Mouse (Mus musculus) heart, embryonic 10.5 days (tissue): ENCODE measurements around the gene Gm17359. TPM values are rescaled to one million over a fixed set of nuclear protein-coding genes. Genes with fewer than 3 reads are reported as not detected.
A peak's percentile ranks its signal among the peaks of the same experiment; 100 is the strongest.

Experiments
- DNase-seq: peaks from one replicate; pipeline ENCODE4 v3.0.0-alpha.2; 2017; ENCODE audit warnings: low spot score
- H3K27ac ChIP-seq: fragments of 300-500 bp; sonication (generic); 2 replicates; pipeline ENCODE4 v1.5.1; 2016; ENCODE audit warnings: mild to moderate bottlenecking
- H3K27me3 ChIP-seq: fragments of 300-500 bp; sonication (generic); 2 replicates; pipeline ENCODE4 v1.6.1; 2016; ENCODE audit warnings: mild to moderate bottlenecking; ENCODE audit not compliant: poor library complexity, insufficient read depth, severe bottlenecking
- H3K36me3 ChIP-seq: fragments of 300-500 bp; sonication (generic); 2 replicates; pipeline ENCODE4 v1.6.1; 2016; ENCODE audit warnings: mild to moderate bottlenecking, moderate library complexity
- H3K4me1 ChIP-seq: fragments of 300-500 bp; sonication (generic); 2 replicates; pipeline ENCODE4 v1.6.1; 2016; ENCODE audit warnings: mild to moderate bottlenecking
- H3K4me3 ChIP-seq: fragments of 300-500 bp; sonication (generic); 2 replicates; pipeline ENCODE4 v1.5.1; 2016; ENCODE audit warnings: mild to moderate bottlenecking, moderate library complexity
- H3K9me3 ChIP-seq: fragments of 300-500 bp; sonication (generic); 2 replicates; pipeline ENCODE4 v1.6.1; 2016; ENCODE audit warnings: mild to moderate bottlenecking, moderate library complexity
- WGBS: fragments of 180-500 bp; shearing (Covaris S2); methylation state at CpG from one replicate; pipeline ENCODE4 v1.1.7; 2016; 5-methylcytosine and 5-hydroxymethylcytosine counted together
- polyA plus RNA-seq: library from polyadenylated mRNA; unstranded; fragments of >200 nt; fragmentation: Nextera tagmentation; extraction: Ambion mirVana; gene quantifications from 2 replicates; pipeline ENCODE4 v1.2.1, GENCODE M21; 2016

The Gm17359 gene
- polyA plus RNA-seq, 1 experiment from 2014 or later, result not detected

DNA sequence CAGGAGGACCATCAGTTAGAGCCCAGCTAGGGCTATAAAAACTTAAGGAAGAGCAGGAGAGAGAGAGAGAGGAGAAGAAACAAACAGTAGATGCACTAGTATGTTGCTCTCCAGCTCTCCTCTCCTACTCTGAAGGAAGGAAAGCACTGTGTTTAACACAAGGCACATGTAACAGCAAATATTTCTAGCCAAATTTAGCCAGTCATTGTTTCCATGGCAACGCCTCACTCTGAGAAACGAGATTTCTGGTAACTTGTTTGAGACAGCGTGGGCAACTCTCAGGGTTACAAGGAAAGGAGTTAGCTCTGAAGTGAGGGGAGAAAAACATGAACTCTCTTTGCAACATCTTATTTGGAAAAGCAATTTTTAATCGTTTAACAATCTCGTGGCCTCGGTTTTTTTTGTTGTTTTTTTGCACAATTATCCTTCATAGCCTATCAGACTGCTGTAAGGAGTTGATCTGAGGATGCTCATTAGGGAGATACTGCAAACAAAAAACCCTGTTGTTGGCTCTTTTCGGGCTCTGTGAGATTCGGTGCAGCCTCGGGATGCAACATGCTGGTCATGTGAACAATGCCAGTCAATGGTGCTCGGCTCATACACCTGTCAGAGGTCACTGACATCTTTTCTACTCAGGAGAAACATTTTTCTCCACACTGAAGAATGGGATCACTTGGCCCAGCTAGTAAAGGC lies 22.3 kb upstream of the Gm17359 start:
- H3K4me3 ChIP-seq, result no peak overlapping the region
- no peaks in the 10 kb centered on the region for H3K27me3 ChIP-seq
- H3K4me1 ChIP-seq, result no peaks in the 10 kb centered on the region
- H3K36me3 ChIP-seq, result no peaks in the 10 kb centered on the region
- WGBS, result 68% methylated on average over 10 of the region's 10 CpGs
- no peak for DNase-seq
- no peak overlapping the region for H3K27ac ChIP-seq
- H3K9me3 ChIP-seq, result no peaks in the 10 kb centered on the region

DNA sequence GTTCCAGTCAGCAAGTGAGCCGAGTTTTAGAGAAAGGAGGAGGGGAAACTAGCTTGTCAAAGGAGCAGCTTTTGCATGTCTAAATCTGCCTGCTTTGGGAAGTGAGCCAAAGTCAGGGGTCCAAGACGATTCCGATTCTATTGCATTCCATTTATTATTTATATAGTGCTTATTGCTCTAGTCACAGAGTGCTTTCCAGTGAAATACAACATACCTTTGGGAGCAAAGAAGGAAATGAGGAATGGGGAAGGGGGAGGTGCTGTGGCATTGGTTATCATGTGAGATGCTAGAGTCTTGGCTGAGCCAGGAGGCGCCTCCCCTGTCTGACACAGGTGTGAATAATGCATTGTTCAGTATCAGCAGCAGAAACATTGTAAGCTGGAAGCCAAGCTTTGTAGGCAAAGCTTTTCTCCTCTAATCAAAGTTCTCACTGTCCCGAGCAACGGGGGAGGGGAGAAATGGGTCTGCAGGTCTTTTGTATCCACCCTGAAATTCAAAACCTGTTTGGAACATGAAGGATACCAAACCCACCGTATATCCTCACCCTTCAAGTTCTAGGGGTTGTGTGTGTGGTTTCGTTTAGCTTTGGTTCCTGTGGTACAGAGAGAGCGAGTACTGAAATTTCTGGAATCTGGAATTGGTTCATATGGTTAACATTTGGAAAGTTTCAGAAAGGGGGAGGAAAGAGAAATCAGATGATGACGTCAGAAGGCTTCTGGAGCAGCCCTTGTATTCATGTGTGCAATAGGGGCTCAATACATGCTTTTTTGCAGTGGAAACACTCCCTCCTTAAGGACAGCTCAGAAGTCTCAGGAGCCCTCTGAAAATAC lies 11.5 kb upstream of the Gm17359 start:
- Histone ChIP-seq H3K27ac (no peak overlapping the region), H3K27me3 (no peaks in the 10 kb centered on the region), H3K4me1 (no peaks in the 10 kb centered on the region), H3K9me3 (no peaks in the 10 kb centered on the region), H3K4me3 (no peak overlapping the region), H3K36me3 (no peaks in the 10 kb centered on the region)
- no peak for DNase-seq
- WGBS, result 55% methylated on average over 10 of the region's 10 CpGs

GRCm38 (mm10) chr3:79329691-79330315 lies 6.7 kb upstream of the Gm17359 start:
- peak; percentile 55 for DNase-seq
- 29% methylated on average over 8 of the region's 8 CpGs for WGBS
- Histone ChIP-seq H3K9me3 (no peaks in the 10 kb centered on the region), H3K4me1 (no peaks in the 10 kb centered on the region), H3K27ac (no peak overlapping the region), H3K4me3 (no peak overlapping the region), H3K27me3 (no peaks in the 10 kb centered on the region), H3K36me3 (no peaks in the 10 kb centered on the region)

DNA sequence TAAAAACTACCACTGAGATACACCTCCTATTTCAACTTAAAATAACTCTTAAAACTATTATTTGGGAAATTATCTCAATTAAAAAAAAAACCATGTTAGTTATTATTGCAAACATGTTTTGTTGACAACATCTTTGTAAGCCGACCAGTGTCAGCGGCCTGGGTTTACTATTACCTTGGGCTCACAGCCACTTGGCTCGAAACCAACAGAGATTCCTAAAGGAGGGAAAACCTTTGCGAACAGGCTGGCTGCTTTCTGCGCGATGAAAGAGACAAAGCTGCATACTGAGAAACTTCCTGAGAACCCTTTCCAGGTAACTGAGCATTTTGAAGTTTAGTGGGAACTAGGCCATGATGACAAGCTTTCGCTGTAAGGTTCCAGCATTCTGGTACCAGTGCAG lies 3.4 kb upstream of the Gm17359 start:
- no peaks in the 10 kb centered on the region for H3K4me1 ChIP-seq
- no peaks in the 10 kb centered on the region for H3K27me3 ChIP-seq
- no peak overlapping the region for H3K4me3 ChIP-seq
- no peaks in the 10 kb centered on the region for H3K9me3 ChIP-seq
- DNase-seq, result no peak
- WGBS, result 91% methylated on average over 7 of the region's 7 CpGs
- H3K36me3 ChIP-seq, result no peaks in the 10 kb centered on the region
- H3K27ac ChIP-seq, result no peak overlapping the region

- Histone ChIP-seq H3K4me3 (no peak overlapping the region), H3K36me3 (no peaks in the 10 kb centered on the region), H3K27ac (no peak overlapping the region), H3K27me3 (no peaks in the 10 kb centered on the region), H3K4me1 (no peaks in the 10 kb centered on the region), H3K9me3 (no peaks in the 10 kb centered on the region)
- DNase-seq, result no peak
- WGBS, result 60% methylated on average over 8 of the region's 8 CpGs
These were observed 2.7 kb upstream of the Gm17359 start for GRCm38 (mm10) chr3:79333643-79334200.

DNA sequence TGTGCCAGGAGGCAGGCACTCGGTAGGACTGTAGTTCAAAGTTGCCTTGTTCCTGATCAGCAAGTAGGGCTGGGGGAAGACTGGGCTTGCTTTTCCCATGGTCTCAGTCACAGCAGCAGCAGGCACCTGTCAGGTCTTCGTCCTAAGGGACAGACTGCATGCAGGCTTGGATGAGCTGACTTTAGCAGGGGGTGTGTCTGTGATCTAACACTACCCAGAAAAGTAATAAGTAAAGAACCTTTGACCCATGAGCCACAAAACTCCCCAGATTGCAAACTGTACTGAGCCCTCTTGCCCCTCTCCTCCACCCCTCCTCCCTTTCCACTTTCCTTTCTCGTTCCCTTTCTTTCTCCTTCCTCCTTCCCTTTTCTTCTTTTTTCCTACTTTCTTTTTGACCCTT lies 4.3 kb downstream of the Gm17359 start:
- no peak for DNase-seq
- no peak overlapping the region for H3K27ac ChIP-seq
- 33% methylated on average over 3 of the region's 3 CpGs for WGBS
- no peaks in the 10 kb centered on the region for H3K36me3 ChIP-seq
- peaks cover 11% of the 10 kb centered on the region for H3K4me1 ChIP-seq
- H3K27me3 ChIP-seq, result no peaks in the 10 kb centered on the region
- no peak overlapping the region for H3K4me3 ChIP-seq
- H3K9me3 ChIP-seq, result no peaks in the 10 kb centered on the region

DNA sequence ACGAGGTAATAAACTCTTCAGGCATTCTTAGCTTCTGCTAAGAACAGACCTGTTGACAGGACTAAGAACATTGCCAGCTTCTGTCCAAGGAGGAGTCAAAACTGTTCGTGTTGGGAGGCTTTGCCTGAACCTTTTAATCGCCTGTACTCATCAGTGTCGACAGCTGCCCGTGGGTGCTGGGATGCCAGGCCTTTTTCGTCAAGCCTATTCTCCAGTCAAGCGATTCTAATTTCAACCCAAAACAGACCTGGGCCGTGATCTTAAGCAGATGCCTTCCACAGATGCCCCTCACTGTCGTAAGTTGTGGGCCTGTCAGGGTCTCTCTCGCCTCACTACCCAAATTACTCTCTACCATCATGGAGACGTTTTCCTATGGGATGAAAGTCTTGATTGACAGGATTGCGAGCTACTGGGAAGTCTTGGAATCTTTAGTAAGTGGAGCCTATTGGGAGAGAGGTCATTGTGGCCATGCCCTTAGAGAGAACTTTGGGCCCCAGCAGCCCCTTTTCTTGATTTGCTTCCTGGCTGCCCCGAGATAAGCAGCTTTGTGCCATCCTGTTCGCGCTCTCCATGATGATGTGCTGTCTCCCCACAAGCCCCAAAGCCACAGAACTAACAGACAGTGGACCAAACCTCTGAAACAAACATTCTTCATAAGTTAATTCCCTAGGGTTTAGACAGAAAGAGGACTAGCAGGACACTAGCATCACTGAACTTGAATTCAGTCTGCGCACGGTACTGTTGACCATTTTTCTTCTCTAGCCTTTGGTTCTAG lies 6.7 kb downstream of the Gm17359 start:
- Histone ChIP-seq H3K4me1 (peaks cover 11% of the 10 kb centered on the region), H3K36me3 (no peaks in the 10 kb centered on the region), H3K27me3 (no peaks in the 10 kb centered on the region), H3K27ac (no peak overlapping the region), H3K4me3 (no peak overlapping the region), H3K9me3 (no peaks in the 10 kb centered on the region)
- WGBS, result 59% methylated on average over 17 of the region's 17 CpGs
- peak; percentile 79 for DNase-seq

DNA sequence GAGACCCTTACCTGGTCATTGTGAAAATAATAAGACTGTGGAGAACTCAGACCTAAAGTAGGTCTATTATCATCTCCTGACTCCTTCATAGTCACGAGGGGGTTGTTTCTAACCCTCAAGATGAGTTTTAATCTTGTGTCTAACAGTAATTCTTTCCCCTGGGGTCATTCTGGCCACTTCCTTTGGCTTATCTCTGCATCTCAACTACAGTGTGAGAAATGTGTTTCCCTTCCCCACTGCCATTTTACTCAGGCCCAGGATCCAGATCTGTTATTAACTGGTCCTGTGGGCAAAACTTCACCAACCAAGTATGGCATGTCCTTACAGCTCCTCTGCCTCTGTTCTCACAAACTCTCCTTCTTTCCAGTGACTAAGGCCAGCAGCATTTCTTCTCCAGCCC lies 12.8 kb downstream of the Gm17359 start:
- H3K9me3 ChIP-seq, result 0 out of 2 replicates have a peak, but pooled peaks cover 3% of the 10 kb centered on the region
- DNase-seq, result no peak
- H3K27ac ChIP-seq, result no peak overlapping the region
- no peaks in the 10 kb centered on the region for H3K27me3 ChIP-seq
- H3K4me3 ChIP-seq, result no peak overlapping the region
- WGBS, result 55% methylated on average over 1 of the region's 1 CpGs
- H3K4me1 ChIP-seq, result no peaks in the 10 kb centered on the region
- H3K36me3 ChIP-seq, result no peaks in the 10 kb centered on the region

GRCm38 (mm10) chr3:79358721-79359120 lies 22.3 kb downstream of the Gm17359 start:
- H3K9me3 ChIP-seq, result no peaks in the 10 kb centered on the region
- no peaks in the 10 kb centered on the region for H3K36me3 ChIP-seq
- H3K27ac ChIP-seq, result no peak overlapping the region
- H3K4me1 ChIP-seq, result no peaks in the 10 kb centered on the region
- no peak for DNase-seq
- 51% methylated on average over 4 of the region's 4 CpGs for WGBS
- no peaks in the 10 kb centered on the region for H3K27me3 ChIP-seq
- no peak overlapping the region for H3K4me3 ChIP-seq

DNA sequence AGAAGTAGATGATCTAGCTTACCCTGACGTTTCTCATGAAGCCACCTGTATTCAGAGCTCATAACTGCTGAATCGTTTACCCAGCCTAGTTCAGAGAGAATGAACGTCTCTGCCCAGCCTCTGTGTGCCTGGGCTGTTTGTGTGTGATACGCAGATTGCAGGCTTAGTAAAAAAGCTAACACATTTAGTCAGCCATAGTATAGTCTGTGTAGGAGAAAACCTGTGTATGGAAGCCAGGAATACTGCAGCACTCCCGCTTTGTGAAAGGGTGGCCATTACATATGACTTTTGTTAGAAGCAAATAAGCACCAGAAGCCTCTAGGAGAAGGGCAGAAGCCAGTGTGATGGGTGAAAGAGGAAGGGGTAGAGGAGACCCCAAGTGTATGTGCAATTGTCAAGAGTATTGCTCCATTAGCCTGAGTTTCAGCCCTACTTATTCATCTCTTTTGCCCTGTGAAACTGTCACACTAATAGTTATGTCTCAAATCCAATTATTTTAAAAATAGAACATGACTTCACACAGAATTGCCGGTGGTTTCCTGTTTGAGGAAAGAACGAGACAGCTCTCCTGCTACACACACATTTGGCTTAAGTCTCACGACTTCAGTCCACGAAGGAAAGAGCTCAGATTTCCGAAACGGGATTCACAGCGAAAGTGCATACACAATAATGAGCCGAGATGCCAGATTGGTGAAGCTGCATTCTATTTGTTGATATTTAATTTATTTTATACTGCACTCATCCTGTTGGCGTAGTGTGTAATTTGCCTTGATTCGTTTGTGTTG lies 24.0 kb downstream of the Gm17359 start:
- Histone ChIP-seq H3K27ac (no peak overlapping the region), H3K27me3 (no peaks in the 10 kb centered on the region), H3K9me3 (no peaks in the 10 kb centered on the region), H3K36me3 (no peaks in the 10 kb centered on the region), H3K4me1 (no peaks in the 10 kb centered on the region), H3K4me3 (no peak overlapping the region)
- WGBS, result 70% methylated on average over 15 of the region's 15 CpGs
- no peak for DNase-seq

- no peak overlapping the region for H3K4me3 ChIP-seq
- no peak for DNase-seq
- no peaks in the 10 kb centered on the region for H3K4me1 ChIP-seq
- no peaks in the 10 kb centered on the region for H3K9me3 ChIP-seq
- no peak overlapping the region for H3K27ac ChIP-seq
- no peaks in the 10 kb centered on the region for H3K36me3 ChIP-seq
- 59% methylated on average over 8 of the region's 8 CpGs for WGBS
- no peaks in the 10 kb centered on the region for H3K27me3 ChIP-seq
These were observed 29.6 kb downstream of the Gm17359 start for GRCm38 (mm10) chr3:79366098-79366497.

DNA sequence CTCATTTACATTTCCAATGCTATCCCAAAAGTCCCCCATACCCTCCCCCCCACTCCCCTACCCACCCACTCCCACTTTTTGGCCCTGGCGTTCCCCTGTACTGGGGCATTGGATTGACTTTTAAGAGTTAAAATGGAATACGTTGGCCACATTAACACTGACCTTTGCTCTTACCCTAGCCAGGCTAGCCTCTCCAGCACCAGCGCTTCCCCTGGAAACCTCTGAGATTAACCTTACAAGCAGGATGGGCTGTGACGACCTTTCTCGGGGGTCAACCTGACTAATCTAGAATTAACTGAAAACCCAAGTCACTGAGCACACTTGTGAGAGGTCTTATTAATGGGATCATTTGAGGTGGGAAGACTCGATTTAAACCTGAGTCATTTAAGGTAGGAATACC lies 31.8 kb downstream of the Gm17359 start:
- no peak overlapping the region for H3K4me3 ChIP-seq
- no peaks in the 10 kb centered on the region for H3K9me3 ChIP-seq
- no peaks in the 10 kb centered on the region for H3K27me3 ChIP-seq
- WGBS, result 70% methylated on average over 6 of the region's 6 CpGs
- no peak overlapping the region for H3K27ac ChIP-seq
- no peak for DNase-seq
- H3K4me1 ChIP-seq, result no peaks in the 10 kb centered on the region
- no peaks in the 10 kb centered on the region for H3K36me3 ChIP-seq
